Mouse (Mus musculus) brain, embryonic 18.5 days (tissue): ENCODE data around the gene Sash3.

Source experiments
- DNase-seq: peaks from one replicate; pipeline ENCODE4 v3.0.0-alpha.2; 2012; ENCODE audit warnings: low read depth, low spot score

The Sash3 gene

GRCm38 (mm10) chrX:48140286-48140877 lies 5.9 kb upstream of the Sash3 start:
- DNase-seq: no peak

- DNase-seq: no peak
Measured at GRCm38 (mm10) chrX:48141481-48141880, 4.8 kb upstream of the Sash3 start.

DNA sequence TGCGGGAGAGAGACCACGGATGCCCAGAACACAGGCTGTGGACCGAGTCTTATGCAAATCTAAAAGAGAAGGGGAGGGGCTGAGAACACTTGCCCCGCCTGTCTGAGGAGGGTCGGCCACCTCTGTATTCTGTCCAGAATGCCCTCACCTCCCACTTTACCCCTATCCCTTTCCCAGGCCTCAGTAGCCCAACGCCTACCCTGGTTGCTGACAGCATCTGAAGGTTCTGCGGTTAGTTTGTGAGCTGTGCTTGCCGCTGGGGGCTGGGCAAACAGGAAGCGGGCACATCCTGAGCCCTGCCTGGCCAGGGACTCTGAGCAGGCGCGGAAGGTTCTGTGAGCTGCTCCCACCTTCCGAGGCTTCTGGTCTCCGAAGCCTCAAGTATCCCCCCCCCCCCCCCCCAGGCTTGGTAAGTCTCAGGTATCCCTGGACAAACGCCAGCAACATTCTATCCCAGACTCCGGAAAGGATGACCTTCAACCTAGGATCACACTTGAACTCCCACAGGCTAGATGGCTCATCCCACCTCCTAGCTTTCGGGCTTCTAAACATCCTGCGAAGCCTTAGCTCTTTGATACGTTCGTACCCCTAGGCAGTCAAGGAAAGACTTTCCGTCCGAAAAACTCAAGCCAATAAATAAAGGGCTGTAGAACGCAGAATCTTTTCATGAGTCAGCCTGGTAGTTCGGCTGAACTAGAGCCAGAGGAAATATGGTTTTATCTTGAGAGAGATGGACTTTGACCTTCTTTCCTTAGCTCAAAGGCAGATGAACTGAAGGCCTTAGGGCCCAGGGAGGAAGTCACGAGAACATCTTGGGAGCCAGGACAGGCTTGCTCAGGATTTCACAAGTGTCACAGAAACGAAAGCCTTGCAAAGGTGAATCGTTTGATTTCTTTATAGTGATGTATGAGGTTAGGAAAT lies 2.6 kb upstream of the Sash3 start:
- no peak for DNase-seq

- no peak for DNase-seq
Measured at GRCm38 (mm10) chrX:48147226-48147625, 990 bp downstream of the Sash3 start.

DNA sequence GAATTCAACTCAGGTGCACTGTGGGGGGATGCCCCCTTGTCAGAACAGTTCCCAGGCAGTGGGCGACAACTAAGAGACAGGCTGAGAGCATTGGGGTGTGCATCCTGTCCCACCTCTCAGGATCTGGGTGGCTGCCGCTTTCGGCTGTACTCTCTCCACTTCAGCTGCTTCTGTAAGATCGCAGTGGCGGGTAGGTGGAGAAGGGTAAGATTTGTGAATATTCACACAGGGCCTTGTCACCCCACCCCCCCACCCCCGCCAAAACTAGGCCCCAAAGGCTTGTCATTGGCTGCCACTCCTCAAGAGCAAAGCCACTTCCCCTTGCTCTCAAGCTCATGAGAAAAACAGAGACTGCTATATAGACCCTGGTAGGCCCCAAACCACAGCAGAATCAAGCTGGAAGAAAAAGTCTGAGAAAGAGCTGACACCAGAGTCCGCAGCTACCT lies 1.5 kb downstream of the Sash3 start:
- no peak for DNase-seq

DNA sequence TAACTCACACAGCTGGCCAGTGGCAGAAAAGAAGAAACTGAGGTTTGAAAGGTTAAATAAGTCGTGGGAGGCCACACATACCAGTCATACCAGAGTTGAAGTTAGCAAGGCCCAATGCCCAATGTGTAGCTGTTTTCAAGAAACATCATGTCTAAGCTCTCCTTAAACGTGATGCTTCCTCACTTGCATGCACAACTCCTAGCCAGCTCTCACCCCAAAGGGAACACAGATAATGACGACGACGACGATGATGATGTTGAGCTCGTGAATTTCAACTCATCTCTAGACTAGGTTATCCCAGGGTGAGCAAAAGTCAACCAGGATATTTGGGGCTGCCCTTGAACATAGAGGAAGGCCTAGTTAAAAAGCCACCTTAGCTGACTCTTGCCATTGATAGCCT lies 5.9 kb downstream of the Sash3 start:
- DNase-seq: no peak

- DNase-seq: no peak
Measured at GRCm38 (mm10) chrX:48153414-48153813, 7.2 kb downstream of the Sash3 start.

DNA sequence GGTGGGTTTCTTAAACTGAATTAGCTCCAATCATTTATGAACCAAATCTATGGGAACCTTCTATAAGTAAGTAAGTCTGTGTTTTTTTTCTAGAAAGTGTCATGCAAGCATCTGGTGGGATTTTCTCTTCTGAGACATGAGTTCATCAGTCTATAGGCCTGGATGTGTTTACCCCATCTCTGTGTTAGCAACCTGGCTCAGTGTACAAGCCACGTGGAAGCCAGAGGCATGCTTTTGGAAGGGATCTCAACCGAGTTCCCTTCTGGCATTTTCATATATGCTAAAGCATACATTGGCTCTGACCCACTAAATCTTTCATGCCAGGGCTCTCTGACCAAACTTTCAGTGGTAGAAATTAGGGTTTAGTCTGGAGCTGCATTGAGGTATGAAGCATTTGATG lies 7.7 kb downstream of the Sash3 start:
- DNase-seq: no peak

- no peak for DNase-seq
Measured at GRCm38 (mm10) chrX:48155489-48155888, 9.3 kb downstream of the Sash3 start.

- DNase-seq: no peak
Measured at GRCm38 (mm10) chrX:48157396-48157795, 11.2 kb downstream of the Sash3 start.

DNA sequence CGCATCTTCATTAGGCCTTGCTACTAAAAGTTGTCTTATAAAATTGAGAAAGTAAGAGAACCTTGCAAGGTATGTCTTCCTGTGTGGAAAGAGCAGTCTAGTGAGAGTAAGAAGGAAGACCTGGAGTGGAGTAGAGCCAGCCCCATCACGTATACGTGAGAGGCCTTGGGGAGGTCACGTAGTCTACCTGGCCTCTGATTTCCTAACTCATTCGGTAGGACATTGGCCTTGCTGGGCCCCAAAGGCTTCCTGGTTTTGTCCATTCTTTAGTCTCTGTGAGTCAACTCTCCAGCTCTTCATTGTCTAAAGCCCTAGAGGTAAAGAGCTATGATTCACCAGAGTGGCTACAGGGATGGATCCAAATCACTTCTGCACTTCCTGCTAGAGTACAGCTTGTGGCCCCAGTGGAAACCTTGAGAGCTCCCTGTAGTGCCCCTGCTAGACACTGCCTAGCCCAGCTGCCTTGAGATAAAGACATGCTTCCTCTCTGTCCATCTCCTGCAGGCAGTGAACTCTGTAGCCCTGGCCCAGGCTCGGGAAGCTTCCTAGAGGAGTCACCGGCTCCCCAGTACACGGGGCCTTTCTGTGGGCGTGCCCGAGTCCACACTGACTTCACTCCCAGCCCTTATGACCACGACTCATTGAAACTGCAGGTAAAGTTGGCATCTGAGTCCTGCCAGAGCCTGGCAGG lies 12.1 kb downstream of the Sash3 start:
- DNase-seq: no peak

- DNase-seq: no peak
Measured at GRCm38 (mm10) chrX:48169892-48170291, 23.7 kb downstream of the Sash3 start.

DNA sequence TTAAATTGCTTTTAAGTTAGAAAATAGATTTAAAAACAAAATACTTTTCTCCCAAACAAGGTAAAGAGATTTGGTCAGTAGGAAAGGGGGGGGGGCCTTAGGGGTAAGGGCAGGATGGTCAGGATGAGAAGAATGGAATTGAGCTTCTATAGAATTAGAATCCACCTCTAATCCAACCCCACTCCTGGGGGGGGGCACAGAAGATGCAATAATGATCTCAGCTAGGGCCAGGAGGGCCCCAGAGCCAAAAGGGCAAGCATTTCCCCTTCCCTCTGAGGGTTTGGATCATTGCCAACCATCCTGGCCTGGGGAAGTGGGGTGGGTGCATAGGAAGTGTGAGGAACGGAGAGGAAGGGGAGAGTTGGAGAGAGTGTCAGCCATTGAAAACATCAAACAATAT lies 24.1 kb downstream of the Sash3 start:
- DNase-seq: no peak

DNA sequence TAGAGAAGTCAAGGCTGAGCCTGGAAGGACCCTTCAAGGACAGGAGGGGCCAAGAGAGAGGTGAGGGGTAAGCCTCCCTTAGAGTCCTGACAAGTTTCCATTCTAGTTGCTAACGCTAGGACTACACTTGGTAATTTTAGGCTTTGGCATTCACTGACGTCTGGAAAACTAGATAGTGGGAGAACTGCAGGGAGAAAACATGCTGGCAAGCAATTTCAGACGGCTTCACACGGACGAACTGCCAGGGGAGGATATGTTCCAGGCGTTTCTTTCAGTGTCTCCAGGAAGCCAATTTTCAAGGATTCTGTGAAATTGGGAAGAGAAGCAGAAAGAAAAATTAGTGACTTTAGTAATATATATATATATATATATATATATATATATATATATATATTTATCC lies 35.6 kb downstream of the Sash3 start:
- peak; percentile 20 for DNase-seq

GRCm38 (mm10) chrX:48184703-48185102 lies 38.5 kb downstream of the Sash3 start:
- no peak for DNase-seq

- no peak for DNase-seq
Measured at GRCm38 (mm10) chrX:48191261-48191660, 45.0 kb downstream of the Sash3 start.

- DNase-seq: no peak
Measured at GRCm38 (mm10) chrX:48193235-48194152, 47.3 kb downstream of the Sash3 start.

DNA sequence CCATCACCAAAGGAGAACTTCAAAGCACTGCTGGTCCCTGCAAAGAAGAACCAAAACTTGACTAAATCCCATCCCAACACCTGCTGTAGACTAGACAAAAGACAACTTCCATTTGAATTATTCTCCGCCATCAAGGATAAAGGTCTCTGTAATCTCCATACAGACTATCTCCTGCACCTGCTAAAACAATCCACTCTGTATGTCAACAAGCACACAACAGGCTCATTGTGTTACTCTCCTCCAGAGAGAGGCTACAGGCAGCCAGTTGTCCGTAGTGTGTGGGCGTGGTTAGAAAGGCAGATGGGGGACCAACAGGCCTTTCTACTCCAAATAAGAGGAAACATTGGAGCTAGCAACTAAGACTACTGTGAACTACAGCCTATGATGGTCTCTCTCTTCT lies 51.6 kb downstream of the Sash3 start:
- DNase-seq: no peak

GRCm38 (mm10) chrX:48199026-48199425 lies 52.8 kb downstream of the Sash3 start:
- no peak for DNase-seq

- DNase-seq: no peak
Measured at GRCm38 (mm10) chrX:48200699-48201098, 54.5 kb downstream of the Sash3 start.

GRCm38 (mm10) chrX:48201973-48202372 lies 55.7 kb downstream of the Sash3 start:
- no peak for DNase-seq
